Comparison of ENCODE assay signal across 20 mouse cellular contexts in genomic region chr12:82080196-82080880, GRCm38 (mm10).
DNase-seq lines count a peak whose midpoint lies in the region; ATAC-seq and TF ChIP-seq lines count a peak whose summit lies in the region.
"Had no signal": no experiment of that assay in that cellular context is flagged by ENCODE, and none has a peak within 500 bp of the region (broad histone marks: within the 10 kb centered on the region; RNA-seq: fewer than 3 reads in every experiment).

No protein-coding gene starts in this region.

- TF ChIP-seq CTCF in left cerebral cortex, adult 2 months (IDR thresholded peaks at IDR 0.05), result no peak
- no peak for TF ChIP-seq CTCF in cortical plate, adult 2 months (IDR thresholded peaks at IDR 0.05; ENCODE audit: extremely low read depth, insufficient read depth, low read length)

- DNase-seq in frontal cortex, postnatal 25 days (ENCODE audit: low spot score in 2 of 2), result no peak
- peak in 1 of 2 experiments; percentile 35 for DNase-seq in left cerebral cortex, adult 2 months (ENCODE audit: extremely low spot score in 1 of 2, low spot score in 2 of 2)
- no peak for DNase-seq in left cerebral cortex, postnatal 4 days
- peak; percentile 89 for DNase-seq in telencephalon, adult 2 months (ENCODE audit: low read depth, low spot score)
- DNase-seq in kidney, adult 8-10 months, result no peak
- DNase-seq: adrenal gland, adult 2 months; cerebellum, adult 8-10 months; kidney, adult 9 months; kidney, postnatal 25 days; lung, postnatal 4 days; thymus, adult 2 months had no signal

- TF ChIP-seq POLR2A in cortical plate, adult 2 months (IDR thresholded peaks at IDR 0.05; ENCODE audit: extremely low read depth, insufficient read depth, low read length), result no peak

- intact Hi-C loops in left cerebral cortex, adult 2 months (cut with DNase I), result loop anchor here (1.0 kb wide), 1 partner anchor 24 kb away; no protein-coding TSS in a partner anchor
- intact Hi-C loops in left cerebral cortex, postnatal 4 days (cut with DNase I), result no loop called here

- no peak overlapping the region for H3K4me3 ChIP-seq in left cerebral cortex, adult 2 months
- no peak overlapping the region for H3K4me3 ChIP-seq in cortical plate, adult 2 months (ENCODE audit: insufficient read depth, low read length)
- H3K4me3 ChIP-seq: embryonic facial prominence, embryonic 10.5 days; heart, embryonic 10.5 days; hindbrain, embryonic 10.5 days; lung, embryonic 15.5 days; stomach, embryonic 15.5 days had no signal

- peak; percentile 58 for ATAC-seq in frontal cortex, adult (ENCODE audit: low TSS enrichment)
- ATAC-seq: midbrain, embryonic 16.5 days had no signal

- H3K4me1 ChIP-seq in cortical plate, adult 2 months (ENCODE audit: control insufficient read depth, insufficient read depth, low read length), result peaks cover 22% of the 10 kb centered on the region
- H3K4me1 ChIP-seq: stomach, embryonic 15.5 days had no signal

- peak overlapping the region; percentile 97 for H3K27ac ChIP-seq in left cerebral cortex, adult 2 months
- peak overlapping the region; percentile 91 for H3K27ac ChIP-seq in cortical plate, adult 2 months (ENCODE audit: insufficient read depth, low read length)
- H3K27ac ChIP-seq: embryonic facial prominence, embryonic 10.5 days; heart, embryonic 10.5 days; hindbrain, embryonic 10.5 days; liver, embryonic 14.5 days; lung, embryonic 15.5 days; stomach, embryonic 15.5 days had no signal
